Mouse (Mus musculus) intestine, postnatal 0 days (tissue): ENCODE measurements around the gene Krt8. TPM values are rescaled to one million over a fixed set of nuclear protein-coding genes. Genes with fewer than 3 reads are reported as not detected.

Experiments used
- ATAC-seq: fragments of 200-750 bp; cut with Nextera tagmentation; 2 replicates; pipeline ENCODE4 v1.8.0; 2017; ENCODE audit warnings: mild to moderate bottlenecking, moderate TSS enrichment, moderate library complexity
- H3K27ac ChIP-seq: fragments of 300-500 bp; sonication (generic); 2 replicates; pipeline ENCODE4 v1.5.1; 2014; ENCODE audit warnings: mild to moderate bottlenecking, low read depth, low read length, moderate library complexity
- H3K27me3 ChIP-seq: fragments of 300-500 bp; sonication (generic); replicated peaks from 2 replicates; pipeline ENCODE4 v1.6.1; 2014; ENCODE audit warnings: low read length, mixed read lengths; ENCODE audit not compliant: control insufficient read depth, insufficient read depth
- H3K36me3 ChIP-seq: fragments of 300-500 bp; sonication (generic); 2 replicates; pipeline ENCODE4 v1.6.1; 2014; ENCODE audit warnings: mild to moderate bottlenecking, moderate library complexity; ENCODE audit not compliant: control insufficient read depth, insufficient read depth
- H3K4me1 ChIP-seq: fragments of 300-500 bp; sonication (generic); replicated peaks from 2 replicates; pipeline ENCODE4 v1.6.1; 2014; ENCODE audit warnings: antibody characterized with exemption, low read length, mixed read lengths; ENCODE audit not compliant: control insufficient read depth, insufficient read depth
- H3K4me2 ChIP-seq: fragments of 300-500 bp; sonication (generic); replicated peaks from 2 replicates; pipeline ENCODE4 v1.6.1; 2014; ENCODE audit warnings: low read depth, mild to moderate bottlenecking, moderate library complexity
- H3K4me3 ChIP-seq: fragments of 300-500 bp; sonication (generic); 2 replicates; pipeline ENCODE4 v1.5.1; 2014; ENCODE audit warnings: low read depth, low read length
- H3K9ac ChIP-seq: fragments of 300-500 bp; sonication (generic); 2 replicates; pipeline ENCODE4 v1.6.1; 2014; ENCODE audit warnings: mild to moderate bottlenecking, low read depth, low read length
- H3K9me3 ChIP-seq: fragments of 300-500 bp; sonication (generic); 2 replicates; pipeline ENCODE4 v1.6.1; 2016; ENCODE audit warnings: mixed run types; ENCODE audit not compliant: control insufficient read depth
- CTCF ChIP-seq: sonication (generic); IDR thresholded peaks from 2 replicates; pipeline ENCODE4 v1.5.1; 2016; ENCODE audit warnings: low read depth, mild to moderate bottlenecking, control low read depth, antibody characterized with exemption, moderate library complexity
- WGBS: fragments of 180-500 bp; shearing (Covaris S2); extraction: QIAGEN DNeasy Blood & Tissue Kit; methylation state at CpG from one replicate; pipeline ENCODE4 v1.1.7; 2014; 5-methylcytosine and 5-hydroxymethylcytosine counted together
- polyA plus RNA-seq: library from polyadenylated mRNA; unstranded; fragments of >200 nt; fragmentation: Nextera tagmentation; extraction: Ambion mirVana; gene quantifications from 2 replicates; pipeline ENCODE4 v1.2.1, GENCODE M21; 2015

The Krt8 gene
- polyA plus RNA-seq, 1 experiment from 2014 or later, result 1,037 TPM

DNA sequence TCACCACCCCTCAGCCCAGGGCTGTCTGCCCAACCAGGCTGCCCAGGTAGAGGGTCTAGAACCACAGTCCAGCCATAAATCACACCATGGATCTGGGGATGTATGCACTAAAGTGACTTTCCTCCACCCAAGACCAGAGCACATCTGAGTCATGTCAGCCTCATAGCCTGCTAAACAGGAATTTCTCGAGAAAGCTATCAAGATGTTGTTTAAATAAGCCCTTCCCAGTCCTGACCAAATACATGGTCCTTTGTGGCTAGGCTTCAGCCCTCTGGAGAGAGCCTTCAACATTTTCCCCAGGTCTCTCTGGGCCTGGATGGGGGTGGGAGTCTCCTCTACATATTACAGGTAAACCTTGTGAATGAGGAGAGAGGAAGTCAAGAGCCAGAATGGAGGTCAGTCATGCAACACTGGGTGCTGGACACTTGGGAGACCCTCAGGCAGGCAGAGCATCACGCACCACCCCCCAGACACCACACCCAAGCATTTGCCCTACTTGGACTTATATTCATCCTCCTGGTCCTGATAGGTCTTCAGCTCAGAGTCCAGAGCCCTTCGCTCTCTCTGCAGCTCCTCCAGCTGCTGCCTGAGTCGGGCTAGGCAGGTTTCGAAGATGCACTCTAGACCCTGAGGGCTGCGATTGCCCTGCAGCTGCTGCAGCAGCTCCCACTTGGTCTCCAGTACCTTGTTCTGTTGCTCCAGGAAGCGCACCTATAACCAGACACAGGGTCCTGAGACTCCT lies 51.4 kb downstream of the Krt8 start:
- no peak overlapping the region for H3K9ac ChIP-seq
- 64% methylated on average over 7 of the region's 7 CpGs for WGBS

More for the DNA sequence above, 51.4 kb downstream of the Krt8 start:
- Histone ChIP-seq H3K4me3 (no peak overlapping the region), H3K27ac (no peak overlapping the region), H3K4me1 (no peaks in the 10 kb centered on the region), H3K36me3 (no peaks in the 10 kb centered on the region), H3K9me3 (no peaks in the 10 kb centered on the region), H3K4me2 (no peak overlapping the region), H3K27me3 (no peaks in the 10 kb centered on the region)
- no peak for TF ChIP-seq CTCF
- 0 out of 2 replicates have a peak, but pooled peaks have one; percentile 22 for ATAC-seq

Other genes with a start within 250 kb of the Krt8 start
- not detected in 2 replicates for gene Krt72, start 218.0 kb downstream of the Krt8 start, polyA plus RNA-seq
- not detected in 2 replicates for gene Krt73, start 202.1 kb downstream of the Krt8 start, polyA plus RNA-seq
- not detected in 2 replicates for gene Krt2, start 186.3 kb downstream of the Krt8 start, polyA plus RNA-seq
- 0.50 and 0.55 TPM in 2 replicates for gene Krt1, start 153.7 kb downstream of the Krt8 start, polyA plus RNA-seq
- gene Krt77, start 134.8 kb downstream of the Krt8 start, polyA plus RNA-seq, result not detected in 2 replicates
- gene Krt76, start 111.6 kb downstream of the Krt8 start, polyA plus RNA-seq, result not detected in 2 replicates
- 0.17 TPM in 1 of 2 replicates, not detected in the other for gene Krt4, start 79.7 kb downstream of the Krt8 start, polyA plus RNA-seq
- gene Krt79, start 64.2 kb downstream of the Krt8 start, polyA plus RNA-seq, result 0.21 and 0.27 TPM in 2 replicates
- gene Krt78, start 50.2 kb downstream of the Krt8 start, polyA plus RNA-seq, result 0.03 and 0.07 TPM in 2 replicates
- 364 and 368 TPM in 2 replicates for gene Krt18, start 23.7 kb upstream of the Krt8 start, polyA plus RNA-seq
- gene Eif4b, start 69.3 kb upstream of the Krt8 start, polyA plus RNA-seq, result 47.8 and 53.0 TPM in 2 replicates
- 11.7 and 15.0 TPM in 2 replicates for gene Tns2, start 95.9 kb upstream of the Krt8 start, polyA plus RNA-seq
- gene Spryd3, start 131.8 kb upstream of the Krt8 start, polyA plus RNA-seq, result 26.3 and 26.7 TPM in 2 replicates
- gene Igfbp6, start 139.9 kb upstream of the Krt8 start, polyA plus RNA-seq, result 27.8 and 29.1 TPM in 2 replicates
- 52.7 and 56.7 TPM in 2 replicates for gene Soat2, start 146.0 kb upstream of the Krt8 start, polyA plus RNA-seq
- 14.1 and 16.0 TPM in 2 replicates for gene Zfp740, start 198.8 kb upstream of the Krt8 start, polyA plus RNA-seq
- gene Csad, start 200.2 kb upstream of the Krt8 start, polyA plus RNA-seq, result 22.8 and 26.8 TPM in 2 replicates
- 2.6 and 2.9 TPM in 2 replicates for gene Itgb7, start 227.5 kb upstream of the Krt8 start, polyA plus RNA-seq